Mouse (Mus musculus) bone marrow, adult 2 months (tissue): Measurements from ENCODE around the gene Anapc2.

ENCODE experiments used
- CTCF ChIP-seq: fragments of 200-500 bp; IDR thresholded peaks from 2 replicates; pipeline ENCODE4 v1.5.1; 2011; ENCODE audit warnings: low read length, control low read depth; ENCODE audit not compliant: control insufficient read depth, insufficient read depth
- POLR2A ChIP-seq: fragments of 200-500 bp; IDR thresholded peaks from 2 replicates; pipeline ENCODE4 v1.6.1; 2011; ENCODE audit warnings: low read depth, mild to moderate bottlenecking, control low read depth, low read length, borderline replicate concordance; ENCODE audit not compliant: control insufficient read depth

- TF ChIP-seq CTCF (no peak), POLR2A (no peak)
These were observed 5.6 kb upstream of the Anapc2 start for GRCm38 (mm10) chr2:25266720-25267119.
